Mouse (Mus musculus) limb, embryonic 13.5 days (tissue): ENCODE measurements around the gene Pfkfb1. TPM values are rescaled to one million over a fixed set of nuclear protein-coding genes. Genes with fewer than 3 reads are reported as not detected.
A peak's percentile ranks its signal among the peaks of the same experiment; 100 is the strongest.

Experiments
- ATAC-seq: fragments of 200-750 bp; cut with Nextera tagmentation; 2 replicates; pipeline ENCODE4 v1.8.0; 2017; ENCODE audit warnings: low read depth, moderate number of reproducible peaks, moderate TSS enrichment; ENCODE audit not compliant: low FRiP score
- H3K27ac ChIP-seq: fragments of 300-500 bp; sonication (generic); 2 replicates; pipeline ENCODE4 v1.5.1; 2015; ENCODE audit warnings: inconsistent platforms, mild to moderate bottlenecking, moderate library complexity
- H3K27me3 ChIP-seq: fragments of 300-500 bp; sonication (generic); 2 replicates; pipeline ENCODE4 v1.6.1; 2015; ENCODE audit warnings: mild to moderate bottlenecking, inconsistent platforms
- H3K36me3 ChIP-seq: fragments of 300-500 bp; sonication (generic); 2 replicates; pipeline ENCODE4 v1.6.1; 2015; ENCODE audit warnings: inconsistent platforms, mild to moderate bottlenecking, moderate library complexity
- H3K4me1 ChIP-seq: fragments of 300-500 bp; sonication (generic); 2 replicates; pipeline ENCODE4 v1.6.1; 2015; ENCODE audit warnings: inconsistent platforms
- H3K4me2 ChIP-seq: fragments of 300-500 bp; sonication (generic); replicated peaks from 2 replicates; pipeline ENCODE4 v1.6.1; 2015; ENCODE audit warnings: inconsistent platforms, mild to moderate bottlenecking, moderate library complexity
- H3K4me3 ChIP-seq: fragments of 300-500 bp; sonication (generic); 2 replicates; pipeline ENCODE4 v1.5.1; 2015; ENCODE audit warnings: moderate library complexity, mild to moderate bottlenecking, inconsistent platforms
- H3K9ac ChIP-seq: fragments of 300-500 bp; sonication (generic); 2 replicates; pipeline ENCODE4 v1.6.1; 2015; ENCODE audit warnings: mild to moderate bottlenecking, inconsistent platforms
- H3K9me3 ChIP-seq: fragments of 300-500 bp; sonication (generic); 2 replicates; pipeline ENCODE4 v1.6.1; 2016; ENCODE audit warnings: inconsistent platforms
- WGBS: fragments of 180-500 bp; shearing (Covaris S2); methylation state at CpG from one replicate; pipeline ENCODE4 v1.1.7; 2015; 5-methylcytosine and 5-hydroxymethylcytosine counted together
- polyA plus RNA-seq: library from polyadenylated mRNA; unstranded; fragments of >200 nt; fragmentation: Nextera tagmentation; extraction: Ambion mirVana; gene quantifications from 2 replicates; pipeline ENCODE4 v1.2.1, GENCODE M21; 2015

Pfkfb1 gene
- polyA plus RNA-seq, 1 experiment from 2014 or later = 6.5 TPM

DNA sequence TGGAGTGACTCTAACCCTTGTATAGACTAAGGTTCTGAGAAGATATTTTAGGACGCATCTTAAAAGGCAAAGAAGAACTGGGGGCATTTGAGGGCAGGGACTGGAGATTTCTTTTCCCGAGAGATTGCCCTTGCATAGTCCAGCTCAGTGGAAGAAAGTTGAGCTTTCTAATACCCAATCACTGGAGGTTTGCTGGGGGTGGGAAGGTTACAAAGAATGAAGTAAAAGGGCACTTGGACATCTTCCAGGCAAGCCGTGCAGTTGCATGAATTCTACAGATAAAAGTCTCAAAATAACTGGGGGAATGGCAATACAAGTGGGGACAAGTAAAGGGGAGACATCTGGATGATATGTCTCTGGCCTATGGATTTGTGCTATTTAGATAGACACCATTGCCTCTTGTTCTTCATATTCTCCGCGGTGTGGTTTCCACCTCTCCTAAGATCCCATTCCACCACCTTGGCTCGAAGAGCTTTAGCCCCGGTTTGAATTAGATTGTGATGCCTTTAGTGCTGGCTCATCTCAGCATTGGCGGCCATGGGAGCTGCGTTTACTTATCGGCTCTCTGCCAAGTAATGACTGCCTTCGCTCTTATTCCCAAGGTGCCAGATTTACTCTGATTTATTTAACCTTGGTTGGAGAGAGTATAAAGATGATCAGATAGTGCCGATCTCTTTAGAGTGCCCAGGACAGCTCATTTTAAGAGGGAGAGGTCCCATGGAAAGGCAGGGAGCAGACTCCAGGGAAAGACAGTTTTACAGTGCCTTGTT, 5.4 kb downstream of the Pfkfb1 start:
- H3K4me1 ChIP-seq = no peaks in the 10 kb centered on the region
- peaks cover 13% of the 10 kb centered on the region; the same call in 1 of the 2 replicates for H3K27me3 ChIP-seq
- ATAC-seq = no peak
- no peak overlapping the region for H3K27ac ChIP-seq
- no peak overlapping the region for H3K4me2 ChIP-seq
- H3K36me3 ChIP-seq = no peaks in the 10 kb centered on the region
- H3K9me3 ChIP-seq = no peaks in the 10 kb centered on the region
- whole genome bisulfite sequencing = 83% methylated on average over 12 of the region's 12 CpGs
- no peak overlapping the region for H3K4me3 ChIP-seq
- no peak overlapping the region for H3K9ac ChIP-seq

DNA sequence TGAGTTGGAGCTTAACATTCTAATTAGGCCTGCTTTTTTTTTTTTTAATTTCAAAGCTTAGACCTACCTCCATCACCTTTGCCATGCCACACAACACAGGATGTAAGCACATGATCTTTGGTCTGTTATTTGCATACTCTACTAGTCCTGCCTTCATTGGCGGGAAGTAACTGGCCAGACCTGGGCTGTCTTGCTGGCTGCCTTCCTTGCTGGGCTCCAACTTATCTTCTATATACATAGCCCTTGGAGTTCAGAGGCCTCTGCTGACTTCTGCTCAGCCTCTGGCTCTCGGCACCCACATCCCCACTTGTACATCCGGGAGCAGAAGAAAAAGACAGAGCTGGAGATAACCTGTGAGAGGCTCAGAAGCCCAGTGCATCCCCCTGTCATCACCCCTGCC, 6.1 kb downstream of the Pfkfb1 start:
- Histone ChIP-seq H3K36me3 (no peaks in the 10 kb centered on the region), H3K4me3 (no peak overlapping the region), H3K4me1 (no peaks in the 10 kb centered on the region), H3K9me3 (no peaks in the 10 kb centered on the region), H3K9ac (no peak overlapping the region), H3K4me2 (no peak overlapping the region), H3K27me3 (peaks cover 11% of the 10 kb centered on the region; the same call in 1 of the 2 replicates), H3K27ac (no peak overlapping the region)
- no peak for ATAC-seq
- WGBS = 86% methylated on average over 3 of the region's 3 CpGs

DNA sequence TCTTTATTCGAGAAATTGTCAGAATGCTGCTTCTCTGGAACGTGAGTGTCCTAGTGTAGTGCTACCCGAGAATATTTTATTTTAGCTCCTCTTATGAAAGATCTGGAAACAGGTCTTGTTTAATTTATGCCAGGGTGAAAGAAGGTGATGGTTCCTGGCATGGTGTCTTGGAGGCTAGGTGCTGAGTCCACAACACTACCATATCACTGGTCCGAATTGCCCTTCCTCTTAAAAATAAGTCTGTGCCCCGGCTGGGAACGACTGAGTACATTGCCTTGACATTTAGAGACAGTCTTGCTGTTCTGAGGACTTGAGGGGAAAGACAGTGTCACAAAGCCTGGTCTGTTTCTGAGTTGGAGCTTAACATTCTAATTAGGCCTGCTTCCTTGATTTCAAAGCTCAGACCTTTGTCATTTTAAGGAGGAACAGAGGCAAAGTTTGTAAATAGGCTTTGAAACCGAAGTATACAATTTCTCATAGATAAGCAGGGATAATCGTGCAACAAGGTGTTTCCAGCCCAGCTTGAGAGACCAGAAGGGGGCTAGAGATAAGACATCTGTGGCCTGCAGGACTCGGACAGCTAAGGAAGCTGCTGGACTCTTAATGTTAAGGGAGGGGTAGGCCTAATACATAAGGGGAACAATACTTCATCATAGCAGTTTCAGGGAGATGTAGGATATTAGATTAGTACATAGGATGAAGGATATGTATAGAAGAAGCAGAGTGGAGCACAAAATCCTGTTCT, 7.2 kb downstream of the Pfkfb1 start:
- no peaks in the 10 kb centered on the region for H3K9me3 ChIP-seq
- H3K9ac ChIP-seq = no peak overlapping the region
- ATAC-seq = no peak
- peaks cover 11% of the 10 kb centered on the region; the same call in 1 of the 2 replicates for H3K27me3 ChIP-seq
- no peaks in the 10 kb centered on the region for H3K36me3 ChIP-seq
- 78% methylated on average over 9 of the region's 9 CpGs for WGBS
- no peak overlapping the region for H3K4me2 ChIP-seq
- no peak overlapping the region for H3K4me3 ChIP-seq
- H3K4me1 ChIP-seq = no peaks in the 10 kb centered on the region
- no peak overlapping the region for H3K27ac ChIP-seq

DNA sequence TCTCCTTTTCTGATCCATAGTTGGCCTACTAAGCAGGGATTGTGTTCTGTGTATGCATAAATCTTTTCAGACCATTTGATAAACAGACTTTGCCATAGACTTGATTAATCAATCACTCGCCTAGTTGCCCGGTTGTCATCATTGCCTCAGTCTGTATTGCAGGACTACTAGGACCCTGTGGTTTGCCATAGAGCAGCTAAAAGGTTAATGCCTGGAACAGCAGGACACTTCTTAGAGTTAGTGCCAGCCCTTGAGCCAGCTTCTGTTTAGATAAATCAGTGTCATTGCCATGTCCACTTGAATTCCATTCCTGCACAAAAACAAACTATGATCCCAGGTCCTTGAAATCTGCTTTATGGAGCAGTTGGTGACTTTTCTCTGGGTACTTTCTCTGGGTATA, 10.9 kb downstream of the Pfkfb1 start:
- H3K27ac ChIP-seq = no peak overlapping the region
- H3K4me3 ChIP-seq = no peak overlapping the region
- H3K9me3 ChIP-seq = no peaks in the 10 kb centered on the region
- H3K4me2 ChIP-seq = no peak overlapping the region
- no peak overlapping the region for H3K9ac ChIP-seq
- H3K4me1 ChIP-seq = no peaks in the 10 kb centered on the region
- no peak for ATAC-seq
- H3K27me3 ChIP-seq = no peaks in the 10 kb centered on the region; the same call in 1 of the 2 replicates
- H3K36me3 ChIP-seq = no peaks in the 10 kb centered on the region
- WGBS = 87% methylated on average over 2 of the region's 2 CpGs

DNA sequence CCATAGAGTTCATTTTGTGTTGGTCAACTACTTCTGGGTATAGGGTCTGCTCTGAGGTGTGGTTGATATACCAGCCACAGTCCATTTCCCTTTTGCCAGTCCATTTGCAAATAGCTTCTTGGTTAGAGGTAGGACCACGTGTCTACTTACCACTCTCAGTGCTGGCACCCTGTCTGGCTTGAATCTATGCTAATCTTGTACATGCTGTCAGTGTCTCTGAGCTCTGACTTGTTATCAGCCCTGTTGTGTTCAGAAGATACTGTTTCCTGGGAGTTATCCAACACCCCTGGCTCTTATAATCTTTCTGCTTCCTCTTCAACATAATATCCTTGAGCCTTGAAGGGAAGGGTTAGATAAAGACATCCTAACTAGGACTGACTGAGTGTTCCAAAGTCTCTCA, 48.4 kb downstream of the Pfkfb1 start:
- H3K36me3 ChIP-seq = no peaks in the 10 kb centered on the region
- no peak overlapping the region for H3K4me2 ChIP-seq
- 63% methylated on average over 1 of the region's 1 CpGs for WGBS

DNA sequence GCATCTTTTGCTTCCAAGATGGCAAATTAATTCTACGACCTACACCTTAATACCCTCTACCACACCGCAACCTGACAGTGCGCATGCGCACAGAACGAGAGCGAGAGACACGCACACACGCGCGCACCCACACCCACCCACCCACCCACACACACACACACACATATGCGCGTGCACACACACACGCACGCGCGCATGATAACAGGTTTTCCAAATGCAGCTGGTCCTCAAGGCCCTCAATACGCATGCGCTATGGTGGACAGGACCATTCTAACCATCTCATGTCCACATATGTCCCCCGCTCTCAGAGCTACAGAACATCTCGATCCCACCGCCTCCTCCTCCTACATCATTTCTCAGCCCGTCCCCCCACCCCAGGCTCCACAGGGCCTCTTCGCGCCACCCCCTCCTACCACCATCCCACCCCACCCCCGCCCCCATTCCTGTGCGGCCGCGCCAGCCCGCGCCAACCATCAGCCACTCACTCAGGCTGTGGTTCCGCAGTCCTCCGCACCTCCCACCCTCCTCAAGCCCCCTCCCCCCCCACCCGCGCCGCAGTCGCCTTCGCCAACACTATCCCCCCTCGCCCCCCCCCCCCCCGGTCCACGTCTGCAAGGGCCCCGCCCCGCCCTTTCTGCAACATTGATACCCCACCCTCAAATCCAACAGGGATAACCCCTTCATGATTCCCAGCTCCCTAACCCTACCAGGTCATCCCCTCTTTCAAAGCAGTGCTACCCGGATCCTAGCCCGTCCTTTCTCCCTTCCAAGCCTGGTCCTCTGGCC, 68.3 kb downstream of the Pfkfb1 start:
- H3K27ac ChIP-seq = peak overlapping the region; percentile 69; the same call in 1 of the 2 replicates
- peak overlapping the region; percentile 64 for H3K9ac ChIP-seq
- peak; percentile 58; the same call in 1 of the 2 replicates for ATAC-seq
- peaks cover 22% of the 10 kb centered on the region for H3K36me3 ChIP-seq
- H3K9me3 ChIP-seq = no peaks in the 10 kb centered on the region
- H3K27me3 ChIP-seq = 0 out of 2 replicates have a peak, but pooled peaks cover 3% of the 10 kb centered on the region
- H3K4me1 ChIP-seq = no peaks in the 10 kb centered on the region
- 32% methylated on average over 31 of the region's 44 CpGs for WGBS
- H3K4me2 ChIP-seq = peak overlapping the region; percentile 57
- H3K4me3 ChIP-seq = peak overlapping the region; percentile 55

More for the DNA sequence above, 48.4 kb downstream of the Pfkfb1 start:
- Histone ChIP-seq H3K4me1 (no peaks in the 10 kb centered on the region), H3K27ac (no peak overlapping the region), H3K4me3 (no peak overlapping the region), H3K9me3 (no peaks in the 10 kb centered on the region), H3K9ac (no peak overlapping the region), H3K27me3 (no peaks in the 10 kb centered on the region)
- ATAC-seq = no peak

DNA sequence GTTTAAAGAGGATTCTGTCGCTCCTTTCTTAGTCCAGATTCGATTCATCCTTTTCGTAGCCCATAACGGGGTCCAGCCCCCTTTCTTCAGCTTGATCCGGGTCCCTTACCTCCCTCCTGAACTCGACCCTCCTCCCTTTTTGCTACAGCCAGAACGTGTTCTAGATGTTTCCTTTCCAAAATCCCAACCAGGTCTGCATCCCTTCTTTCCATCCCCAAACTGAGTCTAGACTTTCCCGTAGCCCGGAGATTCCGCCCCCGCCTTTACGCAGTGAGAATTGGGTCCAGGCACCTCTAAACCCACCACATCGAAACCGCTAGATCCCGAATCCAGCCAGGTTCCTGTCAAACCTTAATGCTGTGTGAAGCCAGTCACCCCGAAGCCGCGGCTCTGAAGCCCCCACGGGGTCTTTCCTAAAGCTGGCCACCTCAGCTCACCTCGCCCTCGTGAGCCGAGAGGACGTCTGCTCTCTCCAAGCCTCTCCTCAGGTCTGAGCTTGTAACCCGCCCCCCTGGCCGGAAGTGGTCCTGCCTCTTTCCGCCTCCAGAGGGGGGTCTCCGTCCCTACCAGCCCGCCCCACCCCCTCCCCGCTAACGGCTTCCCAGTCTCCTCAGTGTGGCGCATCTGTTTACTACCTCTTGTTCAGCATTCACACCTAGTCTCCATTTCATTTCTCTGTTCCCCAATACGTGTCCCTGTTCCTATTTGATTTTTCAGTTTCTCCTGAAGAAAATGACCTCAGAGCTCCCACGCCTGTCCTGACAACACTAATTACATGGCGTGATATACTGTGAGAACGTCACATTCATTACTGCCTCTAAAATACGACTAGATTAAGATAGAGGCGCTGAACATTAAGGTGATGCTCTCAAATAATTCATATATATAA, 69.1 kb downstream of the Pfkfb1 start, which contains the start of gene Tro:
TSS of gene Tro (minus strand) at position 676 of the 889 bp plus-strand sequence.
- 23% methylated on average over 37 of the region's 37 CpGs for WGBS
- no peaks in the 10 kb centered on the region for H3K9me3 ChIP-seq
- no peaks in the 10 kb centered on the region for H3K4me1 ChIP-seq
- peak within 1 kb of the TSS; percentile 69; the same call in 1 of the 2 replicates for H3K27ac ChIP-seq
- peak within 1 kb of the TSS; percentile 64 for H3K9ac ChIP-seq
- peaks cover 22% of the 10 kb centered on the region for H3K36me3 ChIP-seq
- H3K27me3 ChIP-seq = 0 out of 2 replicates have a peak, but pooled peaks cover 3% of the 10 kb centered on the region
- H3K4me2 ChIP-seq = peak within 1 kb of the TSS; percentile 57
- peak; percentile 94 for ATAC-seq
- peak within 1 kb of the TSS; percentile 55 for H3K4me3 ChIP-seq

DNA sequence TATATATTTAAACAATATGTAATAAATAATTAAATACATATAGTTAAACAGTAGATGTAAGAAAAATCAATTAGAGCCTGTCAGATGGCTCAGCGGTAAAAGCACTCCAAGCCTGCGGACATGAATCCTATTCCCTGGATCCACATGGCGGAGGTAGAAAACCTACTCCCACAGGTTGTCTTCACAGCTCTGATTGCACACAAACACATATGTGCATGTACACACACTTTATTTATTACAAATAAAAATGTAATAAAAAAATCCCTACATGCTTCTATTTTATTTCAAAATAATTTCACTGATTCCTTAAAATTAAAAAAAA, 69.7 kb downstream of the Pfkfb1 start:
- no peaks in the 10 kb centered on the region for H3K9me3 ChIP-seq
- peaks cover 18% of the 10 kb centered on the region for H3K36me3 ChIP-seq
- H3K27me3 ChIP-seq = 0 out of 2 replicates have a peak, but pooled peaks cover 3% of the 10 kb centered on the region
- ATAC-seq = no peak
- H3K4me2 ChIP-seq = peak overlapping the region; percentile 57
- no peak overlapping the region for H3K27ac ChIP-seq
- WGBS = 41% methylated on average over 3 of the region's 3 CpGs
- H3K4me1 ChIP-seq = no peaks in the 10 kb centered on the region
- peak overlapping the region; percentile 55 for H3K4me3 ChIP-seq
- no peak overlapping the region for H3K9ac ChIP-seq

DNA sequence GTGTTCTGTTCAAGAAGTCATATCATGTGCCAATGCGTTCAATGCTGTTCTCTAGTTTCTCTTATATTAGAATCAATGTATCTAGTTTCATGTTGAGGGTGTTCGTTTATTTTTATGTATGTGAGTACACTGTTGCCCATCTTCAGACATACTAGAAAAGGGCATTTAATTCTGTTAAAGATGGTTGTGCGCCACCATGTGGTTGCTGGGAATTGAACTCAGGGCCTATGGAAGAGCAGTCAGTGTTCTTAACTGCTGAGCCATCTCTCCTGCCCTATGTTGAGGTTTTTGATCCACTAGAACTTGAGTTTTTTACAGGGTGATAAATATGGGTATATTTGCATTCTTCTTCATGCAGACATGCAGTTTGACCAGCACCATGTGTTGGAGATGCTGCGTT, 74.8 kb downstream of the Pfkfb1 start:
- Histone ChIP-seq H3K4me1 (no peaks in the 10 kb centered on the region), H3K4me3 (no peak overlapping the region), H3K9ac (no peak overlapping the region), H3K27me3 (0 out of 2 replicates have a peak, but pooled peaks cover 3% of the 10 kb centered on the region), H3K9me3 (no peaks in the 10 kb centered on the region), H3K36me3 (no peaks in the 10 kb centered on the region), H3K27ac (no peak overlapping the region), H3K4me2 (no peak overlapping the region)
- no peak for ATAC-seq
- 42% methylated on average over 4 of the region's 4 CpGs for WGBS

DNA sequence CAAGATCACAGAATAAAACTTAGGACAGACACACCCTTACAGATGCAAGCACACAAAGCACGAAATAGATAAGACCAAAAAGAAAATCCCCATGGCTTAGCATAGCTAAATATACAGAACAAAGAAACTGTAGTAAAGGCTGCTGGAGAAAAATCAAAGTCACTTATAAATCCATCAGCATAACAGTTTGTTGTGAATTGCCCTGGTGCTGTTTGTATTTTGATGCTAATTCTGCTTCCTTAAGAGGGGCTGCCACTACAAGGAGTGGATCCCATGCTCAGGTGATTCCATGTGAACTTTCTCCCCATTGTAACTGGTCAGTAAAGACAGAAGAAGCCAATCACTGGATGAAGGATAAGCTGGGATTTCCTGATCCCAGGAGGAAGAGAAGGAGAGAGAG, 89.5 kb downstream of the Pfkfb1 start:
- no peak overlapping the region for H3K27ac ChIP-seq
- H3K4me3 ChIP-seq = no peak overlapping the region
- 0 out of 2 replicates have a peak, but pooled peaks cover 3% of the 10 kb centered on the region for H3K27me3 ChIP-seq
- H3K36me3 ChIP-seq = no peaks in the 10 kb centered on the region
- ATAC-seq = no peak
- H3K4me2 ChIP-seq = no peak overlapping the region
- H3K4me1 ChIP-seq = no peaks in the 10 kb centered on the region
- H3K9me3 ChIP-seq = no peaks in the 10 kb centered on the region
- WGBS = 59% methylated on average over 1 of the region's 1 CpGs
- H3K9ac ChIP-seq = no peak overlapping the region
